Mouse (Mus musculus): ENCODE results near the gene Farp1.
A peak's percentile ranks its signal among the peaks of the same experiment; 100 is the strongest.
"Not testable (repeated sequence)": the region's sequence is repeated elsewhere in the genome, so short reads cannot be mapped to it uniquely, and the experiment has no call there.

Gene Farp1

GRCm38 (mm10) chr14:121189840-121190239, 154.8 kb downstream of the Farp1 start:
- DNase-seq, result not testable (repeated sequence)

DNA sequence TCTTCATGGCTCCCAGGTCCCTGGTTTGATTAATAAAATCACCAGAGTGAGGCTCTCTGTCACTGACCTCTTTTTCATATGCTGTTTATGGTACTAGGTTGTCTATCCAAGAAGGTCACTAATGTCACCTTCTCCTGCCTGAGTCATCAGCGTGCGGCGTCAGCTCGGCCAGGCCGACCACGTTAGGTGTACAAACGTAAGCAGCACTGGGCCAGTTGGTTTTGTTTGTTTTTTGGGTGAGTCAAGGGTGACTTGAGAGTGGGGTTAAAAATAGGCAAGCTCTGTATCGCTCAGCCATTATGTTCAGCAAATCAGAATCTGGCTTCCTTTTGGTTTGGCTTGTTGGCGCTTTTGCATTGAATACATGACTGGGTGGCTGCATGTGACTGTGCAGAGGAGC, 155.4 kb downstream of the Farp1 start:
- DNase-seq, result no peak

GRCm38 (mm10) chr14:121191739-121192138, 156.7 kb downstream of the Farp1 start:
- no peak for DNase-seq

DNA sequence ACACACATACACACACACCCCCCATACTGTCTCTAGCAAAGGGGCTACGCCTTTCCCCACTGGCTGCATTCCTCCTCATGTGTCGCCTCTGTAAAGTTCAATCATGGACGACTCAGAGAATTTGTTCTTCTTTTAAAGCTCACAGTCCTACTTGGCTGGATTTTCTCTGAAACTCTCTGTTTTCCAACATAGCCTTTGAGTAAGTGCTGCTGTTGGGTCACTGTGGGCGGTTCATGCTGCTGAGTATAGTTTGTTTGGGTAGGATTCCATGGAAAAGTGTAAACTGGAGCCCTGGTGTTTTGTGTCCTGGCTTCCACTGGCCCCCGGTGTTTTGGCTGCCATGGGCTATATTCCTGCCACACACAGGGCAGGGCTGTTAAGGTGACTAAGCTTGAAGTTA, 157.4 kb downstream of the Farp1 start:
- no peak for DNase-seq

GRCm38 (mm10) chr14:121193981-121194380, 159.0 kb downstream of the Farp1 start:
- no peak for DNase-seq

DNA sequence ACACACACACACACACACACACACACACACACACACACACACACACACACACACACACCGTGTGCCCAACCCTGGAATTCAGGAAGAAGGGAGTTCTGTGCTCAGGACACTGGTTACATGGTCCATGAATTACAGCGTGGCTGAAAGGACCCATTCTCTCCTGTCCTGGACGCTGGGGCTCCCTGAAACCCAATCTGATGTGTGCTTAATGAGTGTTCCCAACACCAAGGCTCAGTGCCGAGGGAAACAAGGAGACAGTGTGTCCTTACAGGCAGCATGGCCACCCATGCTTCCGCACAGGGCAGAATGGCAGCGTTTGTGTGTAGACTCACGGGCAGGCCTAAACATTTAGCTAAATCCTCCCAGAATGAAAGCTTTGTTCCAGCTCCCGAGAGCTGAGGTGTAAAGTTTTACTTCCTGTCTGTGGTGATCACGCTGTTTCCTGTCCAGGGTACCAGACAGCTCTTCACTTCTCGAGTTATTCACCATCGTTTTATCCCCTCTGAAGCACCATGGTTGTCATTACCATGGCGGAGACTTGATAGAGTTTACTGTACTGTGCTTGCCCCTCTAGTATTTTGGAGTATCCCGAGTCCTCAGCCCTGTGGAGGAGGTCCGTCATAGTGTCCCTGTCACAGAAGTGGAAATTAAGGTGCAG, 164.0 kb downstream of the Farp1 start:
- DNase-seq, result no peak

GRCm38 (mm10) chr14:121199789-121200188, 164.8 kb downstream of the Farp1 start:
- DNase-seq, result no peak

DNA sequence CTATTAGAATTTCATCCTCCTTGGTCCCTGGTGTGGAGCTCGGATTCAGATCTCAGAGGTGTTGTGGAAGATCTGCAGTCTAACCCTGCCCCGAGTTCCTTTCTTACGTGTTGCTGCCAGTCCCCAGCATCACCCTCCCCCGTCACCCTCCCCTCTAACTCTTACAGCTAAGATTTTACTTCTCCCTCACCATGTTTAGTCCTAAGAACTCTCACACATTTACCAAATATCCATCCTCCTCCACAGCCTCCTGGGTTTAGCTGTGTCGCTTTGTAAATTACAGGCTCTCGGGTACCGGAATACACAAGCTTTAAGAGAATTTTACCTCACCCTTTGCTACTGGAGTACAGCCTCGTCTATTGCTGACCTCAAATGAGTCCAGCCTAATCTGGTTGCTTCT, 165.4 kb downstream of the Farp1 start:
- no peak for DNase-seq

DNA sequence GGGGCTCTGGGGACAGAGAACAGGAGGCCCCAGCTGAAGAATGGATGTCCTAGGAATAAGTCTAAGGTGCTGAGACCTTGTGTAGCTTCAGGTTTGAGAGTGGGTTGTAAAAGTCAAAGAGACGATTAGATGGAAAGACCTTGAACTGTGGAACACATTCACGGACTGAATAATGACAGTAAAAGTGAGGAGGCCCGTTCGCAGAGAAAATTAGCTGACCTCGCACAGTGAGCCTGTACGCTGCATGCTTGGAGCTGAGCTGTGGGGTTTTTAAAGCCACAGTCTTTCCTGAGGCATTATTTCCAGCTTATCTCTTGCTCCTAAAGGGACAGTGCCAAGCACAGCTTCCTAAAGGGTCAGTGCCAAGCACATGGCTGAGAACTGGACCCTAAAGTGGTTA, 166.2 kb downstream of the Farp1 start:
- no peak for DNase-seq

DNA sequence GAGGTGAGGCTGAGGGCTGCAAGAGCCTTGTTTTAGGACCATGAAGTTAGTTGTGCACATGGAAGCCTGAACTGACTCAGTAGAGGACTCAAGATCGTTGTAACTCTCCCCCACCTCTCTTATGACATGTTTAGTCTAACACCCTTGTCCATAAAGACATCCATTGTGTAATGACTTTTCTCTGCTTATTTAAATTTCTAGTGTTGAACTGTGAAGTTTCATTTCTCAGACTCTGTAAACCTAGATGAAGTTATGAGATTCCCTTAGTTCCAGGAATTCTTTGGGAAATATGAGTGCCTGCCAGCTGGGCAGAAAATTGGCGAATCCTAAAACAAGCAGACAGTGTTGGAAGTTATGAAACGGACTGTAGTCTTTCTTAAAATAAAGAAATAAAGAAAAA, 170.5 kb downstream of the Farp1 start:
- DNase-seq, result no peak

DNA sequence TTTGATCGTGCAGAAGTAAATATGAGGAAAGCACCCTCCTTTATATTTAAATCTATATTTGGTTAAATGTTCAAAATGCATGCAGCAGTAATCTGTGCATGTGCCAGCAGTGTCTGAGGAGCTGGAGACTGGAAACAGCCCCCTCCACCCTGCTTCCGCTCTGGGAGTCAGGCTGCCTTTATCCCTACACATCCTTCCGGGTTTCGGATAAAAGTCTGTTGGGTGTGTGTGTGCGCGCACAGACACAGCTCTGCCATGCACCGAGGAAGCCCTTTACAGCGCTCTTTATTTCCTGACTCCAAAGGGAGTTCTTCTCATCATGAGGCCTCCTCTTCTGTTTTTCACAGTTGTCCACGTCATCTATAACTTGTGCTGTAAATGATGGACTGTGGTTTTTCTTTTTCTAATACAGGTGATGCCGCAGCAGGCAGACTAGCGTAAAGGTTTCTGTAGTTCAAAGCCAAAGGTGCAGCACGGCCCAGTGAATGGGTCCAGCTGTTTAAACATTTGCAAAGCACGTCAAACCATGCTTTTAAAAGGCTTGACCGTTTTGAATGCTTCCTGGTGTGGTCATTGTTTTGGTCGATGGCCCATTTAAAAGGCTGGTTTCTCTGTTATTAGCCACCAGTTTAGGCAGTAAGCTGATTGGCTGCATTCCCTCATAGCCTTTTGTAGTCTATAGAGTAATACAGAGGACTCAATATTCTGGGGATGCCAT, 172.6 kb downstream of the Farp1 start:
- DNase-seq, result no peak

DNA sequence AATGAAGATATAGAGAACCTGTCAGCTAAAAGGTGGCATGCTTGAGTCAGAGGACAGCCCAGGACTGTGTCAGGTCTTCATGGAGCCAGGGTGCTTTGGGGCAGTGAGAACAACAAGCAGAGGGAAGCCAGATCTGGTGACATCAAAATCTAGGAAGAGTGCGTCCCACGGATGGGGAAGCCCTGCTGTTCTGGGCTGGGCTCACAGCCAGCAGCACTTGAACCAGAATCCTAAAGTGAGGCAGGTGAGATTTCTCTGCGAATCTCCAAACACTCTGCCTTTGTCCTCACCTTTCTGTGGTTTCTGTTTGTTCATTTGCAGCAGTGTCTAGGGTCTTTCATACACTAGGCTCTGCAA, 173.1 kb downstream of the Farp1 start:
- DNase-seq, result peak; percentile 60 to 61

DNA sequence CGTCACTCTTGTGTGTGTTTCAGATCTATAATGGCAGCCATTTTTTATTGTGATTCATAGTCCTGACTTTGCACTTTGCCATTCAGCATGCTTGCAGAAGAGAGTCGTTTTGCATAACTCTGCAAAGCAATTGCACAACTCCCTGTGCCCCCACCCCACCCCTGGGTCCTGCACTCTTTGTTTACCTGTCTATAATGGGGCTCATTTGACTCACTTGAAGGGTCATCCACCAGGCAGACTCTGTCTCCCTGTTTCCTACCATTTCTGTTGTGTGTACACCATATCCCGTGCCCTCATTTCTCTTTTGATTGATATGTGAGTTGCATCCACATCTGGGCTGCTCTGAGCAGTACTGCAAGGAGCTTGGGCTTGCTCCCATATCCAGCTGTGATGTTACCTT, 175.3 kb downstream of the Farp1 start:
- no peak for DNase-seq

- DNase-seq, result peak in 1 of 2 experiments; percentile 15
These were observed 178.7 kb downstream of the Farp1 start for GRCm38 (mm10) chr14:121213650-121214049.

DNA sequence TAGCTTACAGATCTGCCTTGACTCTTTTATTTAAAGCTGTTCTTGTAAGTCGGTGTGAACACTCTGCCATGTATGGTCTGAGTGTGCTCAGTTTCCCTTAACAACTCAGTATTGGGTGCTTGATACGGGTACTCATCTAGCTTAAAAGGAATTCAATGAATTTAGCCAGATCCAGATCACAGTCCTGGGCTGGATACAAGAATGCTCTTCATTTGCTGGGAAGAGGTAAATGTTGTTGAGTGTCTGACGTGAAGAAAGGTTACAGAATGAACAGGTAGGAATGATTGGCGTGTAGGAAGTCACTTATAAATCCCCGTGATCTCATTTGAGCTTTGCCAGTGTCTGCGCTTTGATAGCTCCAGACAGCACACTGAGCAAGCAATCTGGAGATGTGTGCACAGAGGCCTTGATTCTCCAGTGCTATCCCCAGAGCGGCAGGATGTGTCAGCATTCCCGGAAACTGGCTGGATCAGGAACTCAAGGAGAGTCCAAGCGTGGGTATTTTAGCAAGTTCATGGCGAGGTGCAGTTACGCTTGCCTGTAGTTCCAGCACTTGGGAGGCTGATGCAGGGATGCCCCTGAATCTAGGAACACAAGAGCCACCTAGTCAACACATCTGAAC, 179.7 kb downstream of the Farp1 start:
- DNase-seq, result no peak

- DNase-seq, result no peak
These were observed 180.8 kb downstream of the Farp1 start for GRCm38 (mm10) chr14:121215817-121216216.

- DNase-seq, result no peak
These were observed 181.7 kb downstream of the Farp1 start for GRCm38 (mm10) chr14:121216672-121217071.

DNA sequence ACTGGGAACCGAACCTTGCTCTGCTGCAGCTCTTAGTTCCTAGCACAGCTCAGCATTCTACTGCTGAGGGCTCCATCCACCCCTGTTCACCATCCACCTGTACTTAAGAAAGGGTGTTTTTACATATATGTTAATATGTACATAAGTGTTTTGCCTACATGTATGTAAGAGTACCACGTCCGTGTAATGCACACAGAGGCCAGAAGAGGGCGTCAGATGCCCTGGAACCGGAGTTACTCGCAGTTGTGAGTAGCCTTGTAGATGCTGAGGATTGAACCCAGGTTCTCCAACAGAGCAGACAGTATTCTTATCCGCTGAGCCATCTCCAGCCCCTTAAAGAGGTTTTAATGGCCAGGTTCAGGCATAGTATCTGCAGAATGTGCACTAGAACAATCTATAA, 183.6 kb downstream of the Farp1 start:
- peak in 1 of 2 experiments; percentile 17 for DNase-seq

DNA sequence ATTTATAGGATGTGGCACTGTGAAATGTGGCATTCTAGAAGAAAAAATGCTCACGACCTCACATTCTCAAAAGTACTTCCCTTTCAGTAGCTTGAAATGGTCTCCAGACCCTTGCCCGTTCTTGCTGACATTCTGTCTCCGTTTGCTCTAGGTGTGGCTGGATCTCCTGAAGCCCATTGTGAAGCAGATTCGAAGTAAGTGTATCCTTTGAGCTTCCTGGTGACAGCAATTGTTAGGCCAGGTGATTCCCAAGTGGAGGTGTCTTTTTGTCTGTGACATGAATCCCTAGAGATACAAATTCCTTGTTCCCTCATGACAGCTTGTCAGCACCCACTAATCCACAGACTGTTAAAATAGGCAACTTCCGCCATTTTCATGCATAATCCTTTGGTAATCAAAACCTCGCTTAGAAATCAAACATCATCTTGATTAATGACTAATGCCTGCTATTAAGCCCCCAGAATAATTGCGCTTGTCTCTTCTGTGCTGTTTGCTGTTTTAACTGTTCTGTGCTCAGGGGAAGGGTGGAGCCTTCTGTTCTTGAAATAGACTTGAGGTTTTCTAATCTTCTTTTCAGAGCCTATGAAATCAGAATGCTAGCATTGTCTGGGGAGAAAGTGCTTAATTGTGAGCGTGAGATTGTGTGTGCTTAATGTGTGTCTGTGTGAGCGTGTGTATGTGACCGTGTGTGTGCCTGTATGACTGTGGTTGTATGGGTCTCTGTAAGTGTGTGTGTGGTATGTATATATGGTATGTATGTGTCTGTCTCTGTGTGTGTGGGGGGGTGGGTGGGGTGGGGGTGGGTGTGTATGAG, 184.4 kb downstream of the Farp1 start:
- no peak for DNase-seq

DNA sequence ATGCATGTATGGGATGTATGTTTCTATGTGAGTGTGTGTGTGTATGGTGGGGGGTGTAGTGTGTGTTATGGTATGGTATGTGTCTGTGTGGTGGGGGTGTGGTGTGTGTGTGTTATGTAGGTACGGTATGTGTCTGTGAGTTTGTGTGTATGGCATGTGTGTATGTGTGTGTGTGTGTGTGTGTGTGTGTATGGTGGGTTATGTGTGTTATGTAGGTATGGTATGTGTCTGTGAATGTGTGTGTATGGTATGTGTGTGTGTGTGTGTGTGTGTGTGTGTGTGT, 185.0 kb downstream of the Farp1 start:
- DNase-seq, result no peak

GRCm38 (mm10) chr14:121220723-121221122, 185.7 kb downstream of the Farp1 start:
- DNase-seq, result peak; percentile 76 to 80

GRCm38 (mm10) chr14:121225804-121226203, 190.8 kb downstream of the Farp1 start:
- DNase-seq, result no peak

DNA sequence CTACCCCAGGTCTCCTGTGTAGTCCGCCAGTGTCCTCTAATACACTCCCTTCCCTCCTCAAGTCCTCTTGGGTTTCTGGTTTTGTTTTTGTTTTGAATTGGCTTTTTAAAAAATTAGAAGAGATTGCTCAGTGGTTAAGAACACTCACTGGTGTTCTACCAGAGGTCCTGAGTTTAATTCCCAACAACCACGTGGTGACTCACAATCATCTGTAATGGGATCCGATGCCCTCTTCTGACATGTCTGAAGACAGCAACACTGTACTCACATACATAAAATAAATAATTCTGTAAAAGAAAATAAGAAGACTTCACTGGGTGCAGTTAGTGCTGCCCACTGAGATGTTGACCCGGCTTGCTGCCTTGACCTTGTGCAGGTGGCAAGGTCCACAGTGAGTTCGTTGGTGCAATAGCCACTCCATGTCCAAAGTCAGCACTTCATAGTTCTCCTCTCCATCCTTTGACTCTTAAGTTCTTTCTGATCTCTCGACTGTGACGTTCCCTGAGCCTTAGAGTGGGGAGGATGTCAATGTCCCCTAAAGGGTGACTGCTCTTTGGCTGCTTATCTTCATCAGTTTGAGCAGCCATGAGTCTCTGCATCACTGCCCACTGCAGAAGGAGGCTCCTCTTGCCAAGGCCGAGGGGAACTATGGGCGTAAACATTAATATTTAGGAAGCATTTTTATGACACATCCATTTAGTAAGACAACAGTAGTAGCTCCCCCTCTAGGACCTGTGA, 194.2 kb downstream of the Farp1 start:
- DNase-seq, result no peak

Data from cerebellum, adult 18-20 months (tissue).